Mouse (Mus musculus) myocyte (in vitro differentiated cells): ENCODE data around the gene Lrrc1. TPM values are rescaled to one million over a fixed set of nuclear protein-coding genes. Genes with fewer than 3 reads are reported as not detected.

Experiments
- H3K27me3 ChIP-seq: one replicate; pipeline ENCODE4 v1.6.1; 2011; ENCODE audit not compliant: control insufficient read depth, insufficient read depth, insufficient read length
- H3K36me3 ChIP-seq: one replicate; pipeline ENCODE4 v1.6.1; 2011; ENCODE audit not compliant: control insufficient read depth, insufficient read depth
- H3K4me2 ChIP-seq: one replicate; pipeline ENCODE4 v1.6.1; 2011; ENCODE audit warnings: low read depth, control low read depth
- H3K4me3 ChIP-seq: one replicate; pipeline ENCODE4 v1.5.1; 2011; ENCODE audit warnings: mild to moderate bottlenecking, control low read depth, moderate library complexity
- H3K79me2 ChIP-seq: one replicate; pipeline ENCODE4 v1.6.1; 2011; ENCODE audit not compliant: control insufficient read depth, insufficient read depth
- H3ac ChIP-seq: one replicate; pipeline ENCODE4 v1.6.1; 2011; ENCODE audit not compliant: control insufficient read depth, insufficient read length
- CEBPB ChIP-seq: IDR thresholded peaks from 2 replicates; pipeline ENCODE4 v1.6.1; 2011; ENCODE audit warnings: mild to moderate bottlenecking, moderate library complexity; ENCODE audit not compliant: poor library complexity, insufficient read depth, severe bottlenecking
- E2F4 ChIP-seq: IDR thresholded peaks from one replicate; pipeline ENCODE4 v1.6.1; 2011; ENCODE audit warnings: mild to moderate bottlenecking, control low read depth, moderate library complexity; ENCODE audit not compliant: insufficient read depth
- MAX ChIP-seq: IDR thresholded peaks from one replicate; pipeline ENCODE4 v1.6.1; 2011; ENCODE audit warnings: low read depth, mild to moderate bottlenecking, control low read depth
- MYOD1 ChIP-seq, 3 experiments: IDR thresholded peaks; one replicate each; pipeline ENCODE4 v1.6.1; 2011; ENCODE audit warnings: control low read depth in 2 of 3, low read depth in 2 of 3, mild to moderate bottlenecking in 2 of 3, moderate library complexity in 1 of 3; ENCODE audit not compliant: insufficient read length in 2 of 3, control insufficient read depth in 1 of 3
- MYOG ChIP-seq, 3 experiments: IDR thresholded peaks; one replicate each; pipeline ENCODE4 v1.6.1; 2011; ENCODE audit warnings: control low read depth in 2 of 3, low read depth in 2 of 3, mild to moderate bottlenecking in 2 of 3; ENCODE audit not compliant: insufficient read length in 2 of 3, control insufficient read depth in 1 of 3, insufficient read depth in 1 of 3
- POLR2A ChIP-seq: IDR thresholded peaks from one replicate; pipeline ENCODE4 v1.6.1; 2011; ENCODE audit warnings: low read depth, mild to moderate bottlenecking, control low read depth, moderate library complexity; ENCODE audit not compliant: insufficient read length
- POLR2AphosphoS2 ChIP-seq: IDR thresholded peaks from one replicate; pipeline ENCODE4 v1.6.1; 2011; ENCODE audit warnings: low read depth, control low read depth; ENCODE audit not compliant: insufficient read length
- REST ChIP-seq: IDR thresholded peaks from one replicate; pipeline ENCODE4 v1.6.1; 2011; ENCODE audit warnings: mild to moderate bottlenecking, control low read depth, moderate library complexity; ENCODE audit not compliant: insufficient read depth, insufficient read length
- SRF ChIP-seq: IDR thresholded peaks from one replicate; pipeline ENCODE4 v1.6.1; 2011; ENCODE audit warnings: low read depth; ENCODE audit not compliant: control insufficient read depth, insufficient read length
- TCF12 ChIP-seq: IDR thresholded peaks from one replicate; pipeline ENCODE4 v1.6.1; 2011; ENCODE audit warnings: mild to moderate bottlenecking, control low read depth; ENCODE audit not compliant: poor library complexity, insufficient read depth, severe bottlenecking
- TCF3 ChIP-seq: IDR thresholded peaks from one replicate; pipeline ENCODE4 v1.6.1; 2011; ENCODE audit warnings: low read depth, control low read depth; ENCODE audit not compliant: insufficient read length
- USF1 ChIP-seq: IDR thresholded peaks from one replicate; pipeline ENCODE4 v1.6.1; 2011; ENCODE audit warnings: low read depth, mild to moderate bottlenecking, control low read depth, moderate library complexity
- polyA plus RNA-seq: library from polyadenylated mRNA; unstranded; fragments of >200 nt; fragmentation: generic; extraction: Trizol; gene quantifications from one replicate; pipeline ENCODE4 v1.2.1, GENCODE M21; 2012; ENCODE audit warnings: missing spikeins

Lrrc1 gene
- polyA plus RNA-seq: 10.4 TPM

GRCm38 (mm10) chr9:77544354-77545067 is at the start of gene Lrrc1:
TSS of gene Lrrc1 (minus strand) at chr9:77544870.
- H3K27me3 ChIP-seq: no peaks in the 10 kb centered on the region
- H3K4me2 ChIP-seq: peak within 1 kb of the TSS; percentile 95
- H3ac ChIP-seq: peak within 1 kb of the TSS; percentile 55
- H3K79me2 ChIP-seq: no peaks in the 10 kb centered on the region
- no peaks in the 10 kb centered on the region for H3K36me3 ChIP-seq
- no peak for TF ChIP-seq MAX
- peak; percentile 51 for TF ChIP-seq POLR2AphosphoS2
- peak in 1 of 3 experiments; percentile 2 for TF ChIP-seq MYOD1 (IDR thresholded peaks at IDR 0.05; ENCODE audit: control insufficient read depth in 1 of 3, insufficient read length in 2 of 3, low read depth in 2 of 3)
- no peak for TF ChIP-seq USF1
- TF ChIP-seq POLR2A: peak; percentile 79
- peak; percentile 15 for TF ChIP-seq E2F4
- TF ChIP-seq MYOG (IDR thresholded peaks at IDR 0.05; ENCODE audit: control insufficient read depth in 1 of 3, insufficient read depth in 1 of 3, insufficient read length in 2 of 3, low read depth in 2 of 3): peak in 1 of 3 experiments; percentile 29
- peak within 1 kb of the TSS; percentile 70 for H3K4me3 ChIP-seq

GRCm38 (mm10) chr9:77592423-77592822 is 47.8 kb upstream of the Lrrc1 start:
- Histone ChIP-seq H3K4me2 (peak overlapping the region; percentile 49), H3K4me3 (no peak overlapping the region), H3ac (no peak overlapping the region), H3K79me2 (no peaks in the 10 kb centered on the region), H3K27me3 (no peaks in the 10 kb centered on the region), H3K36me3 (no peaks in the 10 kb centered on the region)
- TF ChIP-seq POLR2AphosphoS2: no peak
- TF ChIP-seq SRF: no peak
- no peak for TF ChIP-seq E2F4
- TF ChIP-seq REST: no peak
- no peak for TF ChIP-seq USF1
- TF ChIP-seq MYOG (IDR thresholded peaks at IDR 0.05; ENCODE audit: control insufficient read depth in 1 of 3, insufficient read depth in 1 of 3, insufficient read length in 2 of 3, low read depth in 2 of 3): peak; percentile 75 to 91 (median 89)
- no peak for TF ChIP-seq CEBPB
- TF ChIP-seq TCF12: peak; percentile 85
- TF ChIP-seq MYOD1 (IDR thresholded peaks at IDR 0.05; ENCODE audit: control insufficient read depth in 1 of 3, insufficient read length in 2 of 3, low read depth in 2 of 3): peak; percentile 74 to 92 (median 90)
- TF ChIP-seq TCF3: peak; percentile 57
- no peak for TF ChIP-seq MAX
- no peak for TF ChIP-seq POLR2A

GRCm38 (mm10) chr9:77589496-77589895 is 44.8 kb upstream of the Lrrc1 start:
- H3K79me2 ChIP-seq: no peaks in the 10 kb centered on the region
- H3K4me3 ChIP-seq: no peak overlapping the region
- TF ChIP-seq POLR2AphosphoS2 (no peak), E2F4 (no peak), MYOG (IDR thresholded peaks at IDR 0.05; ENCODE audit: control insufficient read depth in 1 of 3, insufficient read depth in 1 of 3, insufficient read length in 2 of 3, low read depth in 2 of 3) (no peak), TCF12 (no peak), MAX (no peak), USF1 (no peak), MYOD1 (IDR thresholded peaks at IDR 0.05; ENCODE audit: control insufficient read depth in 1 of 3, insufficient read length in 2 of 3, low read depth in 2 of 3) (no peak), SRF (no peak), REST (no peak), POLR2A (no peak), TCF3 (no peak), CEBPB (no peak)
- H3K27me3 ChIP-seq: no peaks in the 10 kb centered on the region
- H3ac ChIP-seq: no peak overlapping the region
- no peaks in the 10 kb centered on the region for H3K36me3 ChIP-seq
- H3K4me2 ChIP-seq: no peak overlapping the region

GRCm38 (mm10) chr9:77587616-77588015 is 42.9 kb upstream of the Lrrc1 start:
- Histone ChIP-seq H3K36me3 (no peaks in the 10 kb centered on the region), H3K4me2 (no peak overlapping the region), H3K79me2 (no peaks in the 10 kb centered on the region), H3K4me3 (no peak overlapping the region), H3K27me3 (no peaks in the 10 kb centered on the region), H3ac (no peak overlapping the region)
- TF ChIP-seq SRF (no peak), E2F4 (no peak), REST (no peak), POLR2AphosphoS2 (no peak), POLR2A (no peak), MYOG (IDR thresholded peaks at IDR 0.05; ENCODE audit: control insufficient read depth in 1 of 3, insufficient read depth in 1 of 3, insufficient read length in 2 of 3, low read depth in 2 of 3) (no peak), TCF12 (no peak), CEBPB (no peak), USF1 (no peak), MYOD1 (IDR thresholded peaks at IDR 0.05; ENCODE audit: control insufficient read depth in 1 of 3, insufficient read length in 2 of 3, low read depth in 2 of 3) (no peak), MAX (no peak), TCF3 (no peak)
